Mouse (Mus musculus) liver, postnatal 0 days (tissue): ENCODE measurements around the gene Nrbp1. TPM values are rescaled to one million over a fixed set of nuclear protein-coding genes. Genes with fewer than 3 reads are reported as not detected.

Source experiments
- ATAC-seq: fragments of 200-750 bp; cut with Nextera tagmentation; 2 replicates; pipeline ENCODE4 v1.8.0; 2017; ENCODE audit warnings: mild to moderate bottlenecking, moderate library complexity
- DNase-seq: peaks from one replicate; pipeline ENCODE4 v3.0.0-alpha.2; 2016
- H3K27ac ChIP-seq: fragments of 300-500 bp; sonication (generic); 2 replicates; pipeline ENCODE4 v1.5.1; 2014; ENCODE audit warnings: antibody characterized with exemption, moderate library complexity, mild to moderate bottlenecking, low read depth
- H3K27me3 ChIP-seq: fragments of 300-500 bp; sonication (generic); 2 replicates; pipeline ENCODE4 v1.6.1; 2014; ENCODE audit warnings: low read length, control low read depth, mixed read lengths; ENCODE audit not compliant: insufficient read depth
- H3K36me3 ChIP-seq: fragments of 300-500 bp; sonication (generic); replicated peaks from 2 replicates; pipeline ENCODE4 v1.6.1; 2014; ENCODE audit warnings: mild to moderate bottlenecking, control low read depth, low read length, moderate library complexity, mixed read lengths; ENCODE audit not compliant: insufficient read depth
- H3K4me1 ChIP-seq: fragments of 300-500 bp; sonication (generic); 2 replicates; pipeline ENCODE4 v1.6.1; 2014; ENCODE audit warnings: antibody characterized with exemption, mild to moderate bottlenecking, control low read depth; ENCODE audit not compliant: insufficient read depth
- H3K4me2 ChIP-seq: fragments of 300-500 bp; sonication (generic); 2 replicates; pipeline ENCODE4 v1.6.1; 2014; ENCODE audit warnings: low read depth, mild to moderate bottlenecking, low read length, moderate library complexity, mixed read lengths
- H3K4me3 ChIP-seq: fragments of 300-500 bp; sonication (generic); 2 replicates; pipeline ENCODE4 v1.5.1; 2014; ENCODE audit warnings: low read depth, low read length
- H3K9ac ChIP-seq: fragments of 300-500 bp; sonication (generic); replicated peaks from 2 replicates; pipeline ENCODE4 v1.6.1; 2014; ENCODE audit warnings: mild to moderate bottlenecking, moderate library complexity
- H3K9me3 ChIP-seq: fragments of 300-500 bp; sonication (generic); 2 replicates; pipeline ENCODE4 v1.6.1; 2016; ENCODE audit warnings: mild to moderate bottlenecking, control low read depth, low read length, mixed read lengths
- CTCF ChIP-seq: sonication (generic); IDR thresholded peaks from 2 replicates; pipeline ENCODE4 v1.5.1; 2016; ENCODE audit warnings: antibody characterized with exemption, low read depth
- EP300 ChIP-seq: IDR thresholded peaks from 2 replicates; pipeline ENCODE4 v1.6.1; 2016; ENCODE audit warnings: antibody characterized with exemption, low read depth, mild to moderate bottlenecking
- WGBS: fragments of 180-500 bp; shearing (Covaris S2); extraction: QIAGEN DNeasy Blood & Tissue Kit; methylation state at CpG from one replicate; pipeline ENCODE4 v1.1.7; 2014; ENCODE audit not compliant: insufficient replicate concordance; 5-methylcytosine and 5-hydroxymethylcytosine counted together
- polyA plus RNA-seq: library from polyadenylated mRNA; unstranded; fragments of >200 nt; fragmentation: Nextera tagmentation; extraction: Ambion mirVana; gene quantifications from 2 replicates; pipeline ENCODE4 v1.2.1, GENCODE M21; 2015

Nrbp1 gene
- polyA plus RNA-seq, 1 experiment from 2014 or later = 42.9 TPM

DNA sequence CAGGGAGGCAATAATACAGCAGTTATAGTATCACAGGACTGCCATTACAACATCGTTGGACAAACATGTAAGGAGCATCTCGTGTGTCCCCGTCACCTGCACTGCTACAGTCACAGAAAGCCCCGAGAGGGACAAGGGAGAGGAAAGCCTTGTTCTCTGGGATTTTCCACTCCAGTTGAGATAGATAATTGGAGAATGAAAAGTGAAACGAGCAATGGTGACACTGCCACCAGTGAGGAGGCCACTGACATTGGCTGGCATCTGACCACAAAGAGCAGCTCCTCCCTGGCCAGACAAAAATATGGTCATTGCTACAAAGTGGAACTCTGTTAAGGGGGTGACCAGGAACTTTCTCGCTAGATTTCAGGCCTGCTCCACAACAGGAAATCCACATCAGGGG, 27.0 kb downstream of the Nrbp1 start:
- Histone ChIP-seq H3K4me2 (no peak overlapping the region), H3K36me3 (peaks cover 3% of the 10 kb centered on the region), H3K27me3 (no peaks in the 10 kb centered on the region), H3K4me1 (no peaks in the 10 kb centered on the region), H3K27ac (no peak overlapping the region), H3K9ac (no peak overlapping the region), H3K4me3 (no peak overlapping the region), H3K9me3 (no peaks in the 10 kb centered on the region)
- TF ChIP-seq CTCF (no peak), EP300 (no peak)
- 64% methylated on average over 6 of the region's 6 CpGs for WGBS
- no peak for ATAC-seq
- DNase-seq = no peak

DNA sequence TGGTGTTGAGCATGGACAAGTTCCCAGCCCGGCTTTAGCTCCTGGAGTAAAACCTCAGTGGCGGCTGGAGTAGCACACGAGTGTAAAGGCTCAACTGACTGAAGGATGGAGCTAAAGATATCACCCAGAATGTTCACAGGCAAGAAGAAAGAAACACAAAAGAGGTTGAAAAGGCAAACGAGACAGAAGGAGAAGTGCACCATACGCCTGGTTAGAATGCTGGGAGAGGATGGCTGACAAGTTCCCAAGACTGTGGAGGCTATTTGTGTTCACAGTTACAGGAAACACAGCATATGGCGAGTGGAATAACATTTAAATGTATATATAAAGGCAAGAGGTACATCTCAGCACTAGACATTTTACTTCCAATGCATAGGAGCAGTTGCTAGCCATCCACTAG, 32.4 kb downstream of the Nrbp1 start:
- H3K4me1 ChIP-seq = no peaks in the 10 kb centered on the region
- TF ChIP-seq EP300 (no peak), CTCF (no peak)
- H3K4me3 ChIP-seq = no peak overlapping the region
- no peak overlapping the region for H3K9ac ChIP-seq
- ATAC-seq (no peak), DNase-seq (no peak)
- no peaks in the 10 kb centered on the region for H3K9me3 ChIP-seq
- H3K36me3 ChIP-seq = peaks cover 12% of the 10 kb centered on the region; the same call in 1 of the 2 replicates
- no peak overlapping the region for H3K4me2 ChIP-seq
- WGBS = 84% methylated on average over 6 of the region's 6 CpGs
- H3K27me3 ChIP-seq = no peaks in the 10 kb centered on the region
- no peak overlapping the region for H3K27ac ChIP-seq

DNA sequence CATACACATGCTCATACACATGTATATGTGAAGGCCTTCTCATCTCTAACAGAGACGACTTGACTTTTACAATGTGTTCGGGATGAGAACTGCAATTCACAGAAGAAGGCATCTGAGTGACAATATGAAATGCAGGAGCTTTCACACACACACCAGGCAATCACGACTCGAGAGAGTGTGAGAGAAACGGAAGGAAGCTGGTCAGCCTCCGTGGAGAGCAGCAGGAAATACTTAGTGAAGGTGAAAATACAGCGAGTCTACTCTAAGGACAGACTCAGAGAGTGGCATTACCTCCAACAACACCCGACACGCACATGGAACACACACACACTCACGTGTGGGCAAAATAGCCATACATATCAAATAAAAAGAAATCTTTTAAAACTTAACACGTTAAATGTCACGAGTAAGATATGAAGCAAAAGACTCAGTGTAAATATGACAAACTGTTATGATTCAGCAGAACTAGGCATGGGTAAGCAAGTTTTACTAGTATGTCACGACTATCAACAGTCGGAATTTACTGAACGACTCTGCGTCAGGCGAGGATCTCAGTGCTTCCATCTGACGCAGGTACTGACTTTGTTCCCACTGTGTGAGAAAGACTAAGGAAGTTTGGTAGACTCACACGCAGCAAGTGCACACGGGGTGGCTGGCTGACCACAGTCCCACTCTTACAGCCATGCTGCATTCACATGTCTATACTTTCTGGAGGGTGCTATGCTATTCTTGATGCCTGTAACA, 38.8 kb downstream of the Nrbp1 start:
- Histone ChIP-seq H3K4me2 (no peak overlapping the region), H3K9me3 (no peaks in the 10 kb centered on the region), H3K4me1 (no peaks in the 10 kb centered on the region), H3K9ac (no peak overlapping the region), H3K4me3 (no peak overlapping the region), H3K36me3 (peaks cover 22% of the 10 kb centered on the region), H3K27ac (no peak overlapping the region), H3K27me3 (no peaks in the 10 kb centered on the region)
- no peak for DNase-seq
- 62% methylated on average over 20 of the region's 20 CpGs for WGBS
- no peak for ATAC-seq
- TF ChIP-seq EP300 (no peak), CTCF (no peak)

DNA sequence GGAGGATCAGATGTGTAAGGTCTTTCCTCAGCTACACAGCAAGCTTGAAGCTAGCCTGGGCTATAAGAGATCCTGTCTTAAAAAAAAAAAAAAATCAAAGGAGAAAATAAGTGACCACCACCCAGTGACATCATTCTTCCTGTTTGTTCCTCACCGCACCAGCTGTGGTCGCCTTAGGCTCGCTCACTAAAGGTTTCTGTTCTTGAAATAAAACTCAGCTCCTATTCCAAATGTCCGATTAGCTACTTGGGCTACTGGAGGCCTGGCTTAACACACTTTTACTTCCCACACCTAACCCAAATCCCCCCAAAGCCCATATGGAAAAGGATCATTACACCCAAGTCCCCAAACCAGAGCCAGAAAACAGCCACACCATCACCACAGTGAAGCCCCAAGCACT, 47.6 kb downstream of the Nrbp1 start:
- Histone ChIP-seq H3K27me3 (no peaks in the 10 kb centered on the region), H3K36me3 (peaks cover 9% of the 10 kb centered on the region; the same call in 1 of the 2 replicates), H3K4me1 (peaks cover 21% of the 10 kb centered on the region), H3K4me3 (no peak overlapping the region), H3K27ac (no peak overlapping the region), H3K9me3 (no peaks in the 10 kb centered on the region), H3K9ac (no peak overlapping the region), H3K4me2 (no peak overlapping the region)
- WGBS = 40% methylated on average over 4 of the region's 4 CpGs
- TF ChIP-seq CTCF (no peak), EP300 (no peak)
- DNase-seq = no peak
- ATAC-seq = no peak

DNA sequence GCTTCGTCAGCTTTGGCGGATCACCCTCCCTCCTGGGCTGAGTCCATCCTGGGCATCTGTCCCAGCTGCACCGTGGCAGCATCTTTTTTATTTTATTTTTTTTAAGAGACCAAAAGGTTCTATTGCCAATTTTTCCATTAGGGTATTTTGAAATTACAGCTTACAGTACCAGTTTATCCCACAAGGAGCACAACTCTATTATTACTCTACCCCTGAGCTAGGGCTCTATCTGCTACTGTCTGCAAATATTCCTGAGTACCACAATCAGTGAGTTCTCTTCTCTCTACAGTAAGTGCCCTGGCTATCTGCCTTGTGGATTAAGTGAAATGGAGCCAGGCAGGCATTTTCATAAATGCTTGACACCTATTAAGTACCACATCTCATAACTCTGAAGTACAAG, 48.0 kb downstream of the Nrbp1 start:
- Histone ChIP-seq H3K4me1 (peaks cover 21% of the 10 kb centered on the region), H3K27me3 (no peaks in the 10 kb centered on the region), H3K9ac (no peak overlapping the region), H3K36me3 (peaks cover 8% of the 10 kb centered on the region; the same call in 1 of the 2 replicates), H3K4me2 (no peak overlapping the region), H3K9me3 (no peaks in the 10 kb centered on the region), H3K4me3 (no peak overlapping the region), H3K27ac (no peak overlapping the region)
- WGBS = 62% methylated on average over 3 of the region's 3 CpGs
- no peak for ATAC-seq
- TF ChIP-seq EP300 (no peak), CTCF (no peak)
- DNase-seq = no peak

DNA sequence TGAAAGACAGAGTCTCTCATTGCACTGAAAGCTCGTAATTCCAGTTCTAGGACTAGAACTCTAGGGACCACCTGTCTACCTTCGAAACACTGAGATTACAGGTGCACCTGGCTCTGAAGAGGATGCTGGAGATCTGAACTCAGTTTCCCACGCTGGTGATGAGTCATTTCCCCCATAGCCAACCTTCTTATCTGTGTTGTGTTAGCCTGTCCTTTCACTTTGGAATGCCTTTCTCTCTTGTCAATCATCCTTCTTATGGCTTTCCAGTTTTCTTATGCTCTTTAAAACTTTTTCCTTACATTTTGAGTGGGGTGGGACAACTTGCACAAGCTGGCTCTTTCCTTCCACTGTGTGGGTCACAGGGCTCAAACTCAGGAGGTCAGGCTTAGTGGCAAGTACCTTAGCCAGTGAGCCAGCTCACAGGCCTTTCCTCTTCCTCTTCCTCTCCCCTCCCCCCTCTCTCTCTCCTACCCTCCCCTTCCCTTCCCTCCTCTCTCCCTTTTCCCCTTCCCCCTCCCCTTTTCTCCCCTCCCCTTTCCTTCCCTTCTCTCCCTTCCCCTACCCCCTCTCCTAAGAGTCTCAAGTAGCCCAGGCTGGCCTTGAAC, 49.1 kb downstream of the Nrbp1 start:
- 52% methylated on average over 3 of the region's 3 CpGs for WGBS
- Histone ChIP-seq H3K9me3 (no peaks in the 10 kb centered on the region), H3K27ac (peak overlapping the region; percentile 77), H3K36me3 (peaks cover 5% of the 10 kb centered on the region; the same call in 1 of the 2 replicates), H3K4me3 (0 out of 2 replicates have a peak overlapping the region, but pooled peaks have one; percentile 59), H3K9ac (no peak overlapping the region), H3K4me2 (peak overlapping the region; percentile 89; the same call in 1 of the 2 replicates), H3K4me1 (peaks cover 21% of the 10 kb centered on the region), H3K27me3 (0 out of 2 replicates have a peak, but pooled peaks cover under 1% of the 10 kb centered on the region)
- ATAC-seq (no peak), DNase-seq (no peak)
- TF ChIP-seq EP300 (no peak), CTCF (no peak)
